Mouse (Mus musculus) cerebellum, postnatal 36 days (tissue): Measurements from ENCODE around the gene Spsb2.
A peak's percentile ranks its signal among the peaks of the same experiment; 100 is the strongest.
"Not testable (repeated sequence)": the region's sequence is repeated elsewhere in the genome, so short reads cannot be mapped to it uniquely, and the experiment has no call there.

Experiments used
- DNase-seq, 2 experiments: peaks; one replicate each; pipeline ENCODE4 v3.0.0; 2021 to 2022; ENCODE audit warnings: mixed read lengths in 2 of 2

Spsb2 gene

DNA sequence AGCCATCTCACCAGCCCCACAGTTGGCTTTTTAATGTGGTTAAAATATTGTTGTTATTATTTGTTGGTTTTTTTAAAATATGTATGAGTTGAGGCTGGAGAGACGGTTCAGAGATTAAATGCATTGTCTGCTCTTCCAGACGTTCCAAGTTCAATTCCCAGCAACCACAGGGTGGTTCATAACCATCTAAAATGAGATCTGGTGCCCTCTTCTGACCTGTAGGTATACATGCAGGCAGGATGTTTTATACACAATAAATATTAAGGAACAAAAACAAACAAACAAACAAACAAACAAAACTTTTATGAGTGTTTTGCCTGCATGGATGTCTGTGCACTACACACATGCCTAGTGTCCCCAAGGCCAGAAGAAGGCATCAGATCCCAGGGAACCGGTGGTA lies 5.4 kb upstream of the Spsb2 start:
- no peak for DNase-seq

DNA sequence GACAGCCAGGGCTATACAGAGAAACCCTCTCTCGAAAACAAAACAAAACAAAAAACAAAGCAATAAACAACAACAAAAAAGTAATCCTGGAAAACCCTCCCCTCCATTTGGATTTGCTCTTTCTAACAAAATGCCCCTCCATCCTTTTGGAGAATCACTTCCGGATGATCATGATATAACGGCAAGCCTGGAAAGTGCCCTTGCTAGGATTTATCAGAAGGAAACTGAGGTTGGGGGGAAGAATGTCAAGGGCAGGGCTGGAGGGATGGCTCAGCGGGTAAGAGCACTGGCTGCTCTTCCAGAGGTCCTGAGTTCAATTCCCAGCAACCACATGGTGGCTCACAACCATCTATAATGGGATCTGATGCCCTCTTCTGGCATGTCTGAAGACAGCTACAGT lies 4.8 kb upstream of the Spsb2 start:
- DNase-seq: not testable (repeated sequence)

DNA sequence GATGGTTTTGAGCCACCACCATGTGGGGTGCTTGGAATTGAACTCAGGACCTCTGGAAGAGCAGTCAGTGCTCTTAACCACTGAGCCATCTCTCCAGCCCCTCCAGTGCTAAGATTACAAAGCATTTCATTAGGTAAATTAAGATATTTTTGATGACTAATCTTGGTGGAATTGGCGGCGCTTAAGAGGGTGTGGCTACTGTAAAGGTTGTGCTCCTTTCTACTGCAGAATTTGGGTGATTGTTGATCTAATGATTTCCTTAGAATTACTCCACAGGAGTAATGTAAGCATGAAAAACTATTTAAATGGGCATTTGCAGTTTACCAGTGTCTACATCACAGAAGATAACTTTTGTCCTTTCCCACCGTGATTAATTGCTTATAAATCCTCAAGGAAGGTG lies 4.1 kb upstream of the Spsb2 start:
- no peak for DNase-seq

DNA sequence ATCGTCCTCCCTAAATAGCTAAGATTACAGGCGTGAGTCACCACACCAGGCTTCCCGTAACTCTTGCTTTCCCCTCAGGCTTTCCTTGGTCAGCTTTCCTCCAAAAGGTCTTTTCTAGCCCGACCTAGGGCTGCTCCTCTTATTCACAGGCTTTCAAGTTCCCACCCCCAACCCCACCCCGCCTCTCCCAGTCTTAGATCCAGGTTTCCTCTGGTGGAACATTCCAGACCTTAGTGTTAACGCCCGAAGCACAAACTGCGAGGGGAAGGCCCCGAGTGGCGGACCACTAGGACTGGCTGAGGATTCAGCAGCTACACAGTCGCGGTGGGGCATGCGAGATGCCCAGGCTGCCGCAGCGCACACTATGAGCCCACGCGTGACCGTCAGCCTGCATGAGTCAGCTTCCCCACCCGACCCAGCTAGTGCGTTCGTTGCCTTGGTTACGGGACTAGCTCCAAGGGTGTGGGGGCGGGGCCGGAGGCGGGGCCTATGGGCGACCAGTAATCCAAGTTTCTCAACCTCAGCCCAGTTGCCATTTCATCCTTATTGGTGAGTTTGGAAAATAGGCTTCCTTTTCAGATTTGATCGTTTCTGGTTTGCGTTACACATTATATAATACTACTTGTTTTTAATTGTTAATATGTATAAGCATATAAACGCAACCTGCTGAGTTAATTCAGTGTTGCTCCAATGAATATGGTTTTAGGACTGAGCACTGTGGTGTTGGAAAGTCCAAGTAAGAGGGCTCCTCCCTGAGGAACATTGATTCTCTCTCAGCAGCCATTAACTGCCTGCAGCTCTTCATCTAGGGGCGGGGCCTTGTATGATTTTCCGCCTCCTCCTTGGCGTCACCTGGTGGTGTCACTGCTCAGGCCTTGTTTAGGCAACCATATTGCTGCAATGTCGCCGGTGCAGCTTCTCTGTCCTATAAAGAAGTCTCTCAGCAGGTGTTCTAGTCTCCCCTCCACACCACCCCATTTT lies 2.8 kb upstream of the Spsb2 start:
- peak; percentile 92 to 95 for DNase-seq

DNA sequence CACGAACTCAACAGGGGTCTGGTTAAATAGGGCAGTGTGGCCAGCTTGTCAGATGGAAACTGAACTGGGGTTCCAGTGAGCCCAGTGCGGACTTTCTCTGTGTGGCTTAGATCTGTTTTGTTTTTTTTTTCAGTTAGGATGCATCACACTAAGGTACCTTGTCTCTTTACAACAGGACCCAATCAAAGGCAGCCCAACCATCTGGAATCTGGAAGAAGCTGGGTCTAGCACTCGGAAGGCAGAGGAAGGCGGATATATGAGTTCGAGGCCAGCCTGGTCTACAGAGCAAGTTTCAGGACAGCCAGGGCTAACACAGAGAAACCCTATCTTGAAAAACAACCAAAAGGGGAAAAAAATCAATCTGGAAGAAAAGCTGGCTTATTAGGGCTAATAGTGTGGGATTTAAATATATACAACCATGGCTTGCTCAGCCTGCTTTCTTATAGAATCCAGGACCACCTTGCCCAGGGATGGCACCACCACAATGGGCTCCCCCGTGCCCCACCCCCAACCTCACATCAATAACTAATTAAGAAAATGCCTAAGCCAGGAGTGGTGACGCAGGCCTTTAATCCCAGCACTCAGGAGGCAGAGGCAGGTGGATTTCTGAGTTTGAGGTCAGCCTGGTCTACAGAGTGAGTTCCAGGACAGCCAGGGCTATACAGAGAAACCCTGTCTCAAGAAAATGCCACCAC lies 1.9 kb upstream of the Spsb2 start:
- no peak for DNase-seq

DNA sequence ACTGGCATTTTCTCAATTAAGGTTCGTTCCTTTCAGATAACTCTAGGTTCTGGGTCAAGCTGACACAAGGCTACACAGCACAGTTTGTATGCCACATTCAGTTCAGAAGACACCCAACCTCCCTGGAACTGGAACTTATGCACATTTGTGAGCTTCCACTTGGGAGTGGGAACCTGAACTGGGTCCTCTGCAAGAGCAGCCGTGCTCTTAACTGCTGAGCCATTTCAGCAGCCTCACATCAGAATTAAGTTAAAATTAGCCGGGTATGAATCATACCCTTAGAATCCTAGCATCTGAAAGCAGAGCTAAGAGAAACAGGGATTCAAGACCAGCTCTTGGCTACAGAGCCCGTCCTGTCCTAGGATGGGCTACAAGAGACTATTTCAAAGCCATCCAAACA lies 1.1 kb upstream of the Spsb2 start:
- DNase-seq: no peak

DNA sequence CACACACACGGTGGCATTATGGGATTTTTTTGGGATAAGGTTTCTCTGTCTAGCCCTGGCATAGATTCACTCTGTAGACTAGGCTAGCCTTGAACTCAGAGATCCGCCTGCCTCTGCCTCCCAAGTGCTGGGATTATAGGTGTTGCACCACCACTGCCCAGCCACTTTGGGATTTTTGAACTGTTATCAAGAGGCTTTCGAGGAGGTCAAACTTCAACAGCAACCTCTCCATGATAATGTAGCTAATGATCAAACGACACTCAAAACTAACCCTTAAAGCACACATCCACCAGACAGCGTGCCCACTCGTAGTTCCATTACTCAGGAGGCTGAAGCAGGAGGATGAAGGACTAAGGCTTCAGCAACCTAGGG lies 489 bp upstream of the Spsb2 start:
- peak in 1 of 2 experiments; percentile 24 for DNase-seq

DNA sequence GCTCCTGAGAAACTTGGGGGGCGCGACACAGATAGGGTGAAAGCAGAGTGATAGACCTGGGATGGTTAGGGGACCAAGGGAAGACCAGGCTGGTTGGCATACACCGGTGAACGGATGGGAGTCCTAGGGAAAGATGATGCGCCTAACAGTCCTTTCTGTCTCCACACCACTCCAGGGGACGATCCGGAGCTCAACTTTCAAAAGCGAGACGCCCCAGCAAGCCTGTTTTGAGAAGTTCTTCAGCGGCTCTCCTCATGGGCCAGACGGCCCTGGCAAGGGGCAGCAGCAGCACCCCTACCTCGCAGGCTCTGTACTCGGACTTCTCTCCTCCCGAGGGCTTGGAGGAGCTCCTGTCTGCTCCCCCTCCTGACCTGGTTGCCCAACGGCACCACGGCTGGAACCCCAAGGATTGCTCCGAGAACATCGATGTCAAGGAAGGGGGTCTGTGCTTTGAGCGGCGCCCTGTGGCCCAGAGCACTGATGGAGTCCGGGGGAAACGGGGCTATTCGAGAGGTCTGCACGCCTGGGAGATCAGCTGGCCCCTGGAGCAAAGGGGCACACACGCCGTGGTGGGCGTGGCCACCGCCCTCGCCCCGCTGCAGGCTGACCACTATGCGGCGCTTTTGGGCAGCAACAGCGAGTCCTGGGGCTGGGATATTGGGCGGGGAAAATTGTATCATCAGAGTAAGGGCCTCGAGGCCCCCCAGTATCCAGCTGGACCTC lies 752 bp downstream of the Spsb2 start:
- peak; percentile 84 to 88 for DNase-seq

DNA sequence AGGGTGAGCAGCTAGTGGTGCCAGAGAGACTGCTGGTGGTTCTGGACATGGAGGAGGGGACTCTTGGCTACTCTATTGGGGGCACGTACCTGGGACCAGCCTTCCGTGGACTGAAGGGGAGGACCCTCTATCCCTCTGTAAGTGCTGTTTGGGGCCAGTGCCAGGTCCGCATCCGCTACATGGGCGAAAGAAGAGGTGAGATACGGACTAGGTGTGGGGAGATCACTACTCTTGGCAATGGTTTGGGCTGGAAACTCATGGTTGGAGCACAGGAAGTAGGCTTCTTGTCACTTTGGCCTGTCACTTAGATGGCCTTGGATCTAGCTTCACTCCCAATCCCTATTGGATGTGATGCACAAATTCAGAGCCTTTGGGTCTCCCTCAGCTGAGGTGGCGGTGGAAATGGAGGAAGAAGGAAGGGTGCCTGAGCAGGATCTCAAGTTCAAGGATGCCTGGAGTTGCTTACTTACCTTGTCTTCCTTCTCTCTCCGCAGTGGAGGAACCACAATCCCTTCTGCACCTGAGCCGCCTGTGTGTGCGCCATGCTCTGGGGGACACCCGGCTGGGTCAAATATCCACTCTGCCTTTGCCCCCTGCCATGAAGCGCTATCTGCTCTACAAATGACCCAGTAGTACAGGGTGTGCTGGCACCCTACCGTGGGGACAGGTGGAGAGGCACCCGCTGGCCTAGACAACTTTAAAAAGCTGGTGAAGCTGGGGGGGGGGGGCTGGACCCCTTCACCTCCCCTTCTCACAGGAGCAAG lies 1.5 kb downstream of the Spsb2 start:
- DNase-seq: no peak

DNA sequence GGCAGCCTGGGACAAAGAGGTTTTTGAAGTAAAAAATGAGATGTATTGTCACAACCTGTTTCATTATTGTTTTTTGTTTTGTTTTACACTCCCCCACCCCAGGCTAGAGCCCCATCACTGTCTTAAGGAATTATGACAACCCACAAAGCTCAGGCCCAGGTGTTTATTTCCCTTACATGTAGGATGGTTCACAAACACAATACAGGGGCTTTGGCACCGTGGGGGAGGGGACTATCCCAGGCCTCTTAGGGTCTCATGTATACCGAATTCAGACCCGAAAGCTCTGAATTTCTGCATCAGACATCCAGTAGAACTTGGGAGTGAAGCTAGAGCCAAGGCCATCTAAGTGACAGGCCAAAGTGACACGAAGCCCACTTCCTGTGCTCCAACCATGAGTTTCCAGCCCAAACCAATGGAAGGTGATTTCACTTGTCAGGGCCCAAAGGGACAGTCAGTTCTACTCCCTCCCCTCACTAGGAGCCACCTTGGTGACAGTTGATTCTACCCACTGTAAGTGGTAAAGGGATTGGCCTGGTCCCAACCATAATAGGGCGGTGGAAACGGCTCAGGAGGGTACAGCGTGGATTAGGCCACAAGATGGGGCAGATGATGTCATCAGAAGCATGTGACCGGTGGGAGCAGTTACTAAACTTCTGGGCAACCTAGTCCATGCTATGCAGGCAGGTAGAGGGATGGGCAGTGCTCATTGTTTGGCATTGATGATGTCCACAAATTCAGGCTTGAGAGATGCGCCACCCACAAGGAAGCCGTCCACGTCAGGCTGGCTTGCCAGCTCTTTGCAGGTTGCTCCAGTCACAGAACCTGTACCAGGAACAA lies 2.3 kb downstream of the Spsb2 start:
- not testable (repeated sequence) for DNase-seq

DNA sequence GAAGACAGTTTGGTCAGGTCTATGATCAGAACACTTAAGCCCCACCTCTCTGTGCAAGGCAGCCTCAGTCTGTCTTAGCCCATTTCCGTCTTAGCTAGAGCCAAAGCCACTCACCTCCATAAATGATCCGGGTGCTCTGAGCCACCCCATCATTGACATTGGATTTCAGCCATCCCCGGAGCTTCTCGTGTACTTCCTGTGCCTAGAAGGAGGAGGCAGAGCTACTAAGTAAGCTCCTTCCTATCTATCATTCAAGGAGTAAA lies 2.9 kb downstream of the Spsb2 start:
- DNase-seq: no peak

DNA sequence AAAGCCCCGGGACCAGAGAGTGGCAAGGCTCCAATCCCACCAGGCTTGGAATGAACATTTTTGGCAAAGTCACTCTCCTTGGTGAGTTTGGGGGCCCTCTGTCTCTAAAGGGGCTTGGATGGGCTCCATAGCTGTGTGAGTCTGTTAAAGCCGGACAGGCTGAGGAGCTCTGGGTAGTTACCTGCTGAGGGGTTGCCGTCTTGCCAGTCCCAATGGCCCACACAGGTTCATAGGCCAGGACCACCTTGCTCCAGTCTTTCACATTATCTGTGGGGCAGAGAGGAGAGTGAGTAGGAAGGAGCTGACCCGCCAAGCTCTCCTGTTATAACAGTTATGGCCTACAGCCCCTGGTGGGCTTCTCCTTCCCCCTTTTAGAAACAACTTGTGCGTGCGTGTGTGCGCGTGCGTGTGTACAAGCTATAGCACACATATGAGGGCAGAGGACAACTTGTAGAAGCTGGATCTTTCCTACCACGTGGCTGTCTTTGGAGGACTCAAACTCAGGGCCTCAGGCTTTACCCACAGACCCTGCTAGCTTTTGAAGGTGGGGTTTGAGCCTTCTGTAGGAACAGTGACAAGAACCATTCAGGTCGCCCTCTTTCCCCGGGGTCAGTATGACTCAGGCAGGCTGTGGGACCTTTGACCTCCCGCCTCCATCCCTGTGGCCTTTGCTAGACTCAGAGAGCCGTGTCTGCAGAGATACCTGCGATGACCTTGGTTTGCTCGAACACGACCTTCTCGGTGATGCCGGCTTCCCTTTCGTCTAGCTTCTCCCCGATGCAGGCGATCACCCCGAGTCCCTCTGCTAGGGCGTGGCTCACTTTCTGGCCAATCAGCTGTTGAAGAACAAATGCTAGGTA lies 3.5 kb downstream of the Spsb2 start:
- DNase-seq: no peak

DNA sequence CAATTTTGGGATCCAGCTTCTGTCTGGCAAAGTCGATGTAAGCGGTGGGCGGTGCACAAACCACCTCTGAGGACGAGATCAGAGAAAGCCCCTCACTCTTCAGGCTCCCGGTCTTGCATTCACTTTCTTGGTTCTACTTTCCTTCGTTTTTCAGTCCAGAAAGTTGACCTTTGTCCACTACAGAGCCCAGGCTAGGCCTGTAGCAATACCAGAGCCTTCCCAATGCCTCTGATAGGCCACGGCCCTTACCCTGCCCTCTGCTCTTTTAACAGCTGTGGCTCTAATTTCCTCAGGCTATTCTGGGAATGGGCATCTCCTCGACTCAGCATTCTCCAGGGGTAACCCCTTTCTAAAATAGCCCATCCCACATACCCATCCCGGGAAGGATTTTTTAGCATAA lies 4.4 kb downstream of the Spsb2 start:
- peak in 1 of 2 experiments; percentile 24 for DNase-seq

DNA sequence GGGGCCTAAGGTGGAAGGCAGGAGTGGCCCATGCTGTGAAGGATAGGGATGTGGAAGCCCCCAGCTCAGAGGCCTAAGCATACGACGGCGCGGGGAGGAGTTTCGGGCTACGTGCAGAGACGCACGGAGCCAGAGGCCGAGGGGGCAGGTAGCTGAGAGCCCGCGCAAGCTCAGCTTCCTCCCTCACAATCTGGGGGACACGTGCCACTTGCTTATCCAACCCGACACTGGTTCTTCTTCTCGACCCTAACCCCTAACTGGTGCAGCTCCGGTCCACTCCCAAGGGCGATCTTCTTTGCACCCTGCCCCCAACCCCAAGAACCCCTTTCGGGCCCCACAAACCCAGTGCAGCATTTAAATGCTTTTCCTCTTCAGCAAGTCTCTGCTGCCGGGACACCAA lies 5.0 kb downstream of the Spsb2 start:
- peak; percentile 73 to 77 for DNase-seq

DNA sequence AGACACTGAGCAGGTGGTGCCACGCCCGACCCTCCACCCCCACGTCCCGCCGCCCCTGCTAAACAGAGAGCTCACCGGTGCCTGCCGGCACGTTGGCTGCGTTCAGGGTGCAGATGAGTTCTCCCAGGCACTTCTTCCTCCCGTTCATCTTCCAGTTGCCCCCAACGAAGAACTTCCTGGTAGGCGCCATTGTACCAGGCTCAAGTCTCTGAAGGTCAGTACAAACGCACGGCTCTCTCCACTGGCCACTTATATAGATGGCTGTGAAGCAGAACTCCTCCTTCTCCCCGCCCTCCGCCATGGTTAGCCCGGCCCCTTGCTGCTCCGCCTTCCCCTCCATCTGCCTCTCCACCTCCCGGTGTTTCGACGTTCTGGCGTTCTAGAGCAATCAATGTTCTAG lies 5.5 kb downstream of the Spsb2 start, which contains the start of gene Tpi1:
Gene Tpi1 (minus strand): TSS at position 364 of the 400 bp plus-strand sequence.
- DNase-seq: peak; percentile 90 to 92

DNA sequence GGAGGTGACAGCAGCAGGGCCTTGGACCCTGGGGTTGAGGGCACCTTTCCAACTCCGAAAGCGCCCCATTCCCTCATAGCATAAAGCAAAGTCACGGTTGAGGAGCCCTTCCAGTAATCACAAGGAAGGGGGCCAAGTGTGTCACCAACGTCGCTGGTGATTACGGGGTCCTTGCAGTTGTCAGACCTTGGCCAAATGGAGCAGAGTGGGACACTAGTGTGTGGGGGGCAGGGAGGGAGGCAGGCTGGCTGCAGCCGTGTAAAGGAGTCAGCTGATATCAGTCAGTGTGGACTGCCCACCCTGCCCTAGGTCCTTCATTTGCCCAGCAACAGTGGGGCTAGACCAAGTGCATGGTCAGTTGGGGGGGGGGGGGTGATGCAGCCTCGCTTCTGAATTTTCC lies 6.0 kb downstream of the Spsb2 start:
- no peak for DNase-seq

DNA sequence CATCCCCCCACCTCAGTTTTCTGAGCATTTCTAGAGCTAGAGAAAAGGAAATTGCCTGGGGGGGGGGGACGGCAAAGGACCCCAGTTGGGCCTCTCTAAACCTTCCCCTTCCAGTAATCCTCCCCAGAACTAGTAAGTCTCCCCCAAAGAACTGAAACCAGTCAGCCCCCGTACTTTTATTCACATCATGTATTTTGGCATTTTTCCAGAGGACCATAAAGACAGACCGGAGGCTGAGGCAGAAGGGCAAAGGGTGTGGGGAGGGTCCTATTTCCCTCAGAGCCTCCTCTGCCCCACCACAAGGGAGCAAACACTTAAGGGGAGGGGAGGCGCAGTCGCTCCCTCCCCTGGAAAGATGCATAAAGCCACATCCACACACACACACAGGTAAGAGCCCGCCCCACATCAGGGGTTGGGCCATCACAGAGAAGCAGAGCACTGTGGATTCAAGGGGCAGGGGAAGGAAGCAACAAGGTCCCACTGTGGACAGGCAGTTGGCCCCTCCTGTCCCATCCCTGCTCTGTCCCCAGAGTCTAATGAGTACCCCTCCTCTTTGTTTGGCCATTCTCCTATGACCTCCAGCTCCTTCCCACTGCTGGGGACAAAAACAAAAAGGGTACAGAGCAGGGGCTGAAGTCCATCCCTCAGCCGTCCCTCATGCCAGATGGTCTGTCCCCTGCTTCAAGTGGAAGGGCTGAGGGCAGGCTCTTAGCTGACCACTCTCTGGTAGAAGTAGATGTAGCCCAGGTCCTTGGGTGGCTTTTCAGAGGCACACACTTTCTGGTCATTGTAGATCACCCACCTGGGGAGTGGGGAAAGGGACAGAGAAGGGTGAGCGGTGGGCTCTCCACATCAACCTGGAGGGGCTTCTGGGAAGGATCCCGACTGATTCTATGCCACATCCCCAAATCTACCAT lies 6.7 kb downstream of the Spsb2 start:
- DNase-seq: no peak

DNA sequence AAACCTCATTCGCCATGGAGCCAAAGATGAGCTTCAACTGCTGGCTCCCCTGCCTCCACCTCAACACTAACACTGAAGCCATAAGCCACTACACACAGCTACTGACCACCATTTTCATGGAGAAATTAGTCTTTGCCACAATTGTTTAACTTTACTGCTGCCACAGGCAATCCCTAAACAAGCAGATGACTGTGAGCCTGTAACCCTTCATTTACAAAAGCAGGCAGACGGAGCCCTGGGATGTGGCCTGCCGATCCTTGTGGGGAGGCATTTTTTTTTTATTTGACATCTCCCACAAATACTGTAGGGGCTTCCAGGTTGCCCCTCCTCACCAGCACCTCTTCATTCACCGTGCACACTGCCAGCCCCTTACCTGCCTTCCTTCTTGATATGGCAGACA lies 8.2 kb downstream of the Spsb2 start:
- DNase-seq: no peak

DNA sequence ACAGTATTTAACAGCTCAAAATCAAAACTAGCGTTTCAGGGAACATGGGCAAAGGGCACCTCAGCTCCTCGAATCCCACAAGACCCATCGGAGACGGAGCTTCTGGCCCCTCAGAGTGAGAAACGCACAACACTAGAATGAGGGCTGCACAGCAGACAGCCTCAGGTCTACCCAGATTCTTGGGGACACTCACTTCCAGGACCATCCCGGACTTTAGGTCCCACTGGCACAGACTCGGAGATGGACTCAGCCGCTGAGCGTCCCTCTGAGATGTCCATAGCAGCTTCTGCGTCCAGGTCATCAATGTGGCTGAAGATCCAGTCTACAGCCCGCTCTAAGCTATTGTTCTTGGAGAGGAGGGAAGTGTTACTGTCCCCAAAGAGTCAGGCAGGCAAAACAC lies 8.7 kb downstream of the Spsb2 start:
- DNase-seq: no peak

DNA sequence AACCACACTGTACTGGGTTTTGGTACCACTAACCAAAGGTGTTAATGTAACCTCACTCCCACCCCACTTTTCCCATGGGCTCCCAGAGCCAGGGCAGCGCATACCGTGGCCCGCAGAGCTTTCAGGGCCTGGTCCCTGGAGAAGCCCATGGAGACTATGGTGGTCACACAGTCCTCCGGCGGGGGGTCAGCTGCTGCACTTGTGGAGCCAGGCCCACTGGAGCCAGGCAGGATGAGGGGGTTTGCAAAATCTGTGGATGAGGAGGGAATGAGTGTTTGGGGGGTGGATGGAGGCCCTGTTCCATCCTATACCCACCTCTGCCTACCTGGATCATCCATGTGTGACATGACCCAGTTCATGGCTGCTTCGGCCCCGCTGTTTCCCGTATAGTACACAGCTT lies 9.1 kb downstream of the Spsb2 start:
- DNase-seq: no peak
